Mouse (Mus musculus) CH12F3 (cell line): Measurements from ENCODE around the gene Tiam2.

Source experiments
- in situ Hi-C: fragments of 300-500 bp; cut with MboI; formaldehyde crosslinking; loops from 2 replicates; pipeline ENCODE4 v1.14.3; 2020; ENCODE audit warnings: low sequenced_read_pairs

Tiam2 gene

GRCm38 (mm10) chr17:3541033-3541432 is 214.7 kb downstream of the Tiam2 start:
- in situ Hi-C loops = no loop called here

GRCm38 (mm10) chr17:3547725-3548124 is 221.4 kb downstream of the Tiam2 start:
- in situ Hi-C loops = no loop called here

GRCm38 (mm10) chr17:3556251-3556650 is 229.9 kb downstream of the Tiam2 start:
- in situ Hi-C loops = no loop called here

- in situ Hi-C loops = no loop called here
These were observed 231.2 kb downstream of the Tiam2 start, which contains the start of gene Tfb1m for GRCm38 (mm10) chr17:3557331-3558311. Gene Tfb1m (minus strand): TSS chr17:3557781.

GRCm38 (mm10) chr17:3558356-3558870 is 232.0 kb downstream of the Tiam2 start:
- in situ Hi-C loops = no loop called here

GRCm38 (mm10) chr17:3560534-3560933 is 234.2 kb downstream of the Tiam2 start:
- in situ Hi-C loops = no loop called here

GRCm38 (mm10) chr17:3562405-3562804 is 236.0 kb downstream of the Tiam2 start:
- in situ Hi-C loops = no loop called here

- in situ Hi-C loops = no loop called here
These were observed 244.5 kb downstream of the Tiam2 start for GRCm38 (mm10) chr17:3570876-3571275.
